Mouse (Mus musculus) forebrain, embryonic 13.5 days (tissue): ENCODE measurements around the gene Marcksl1. TPM values are rescaled to one million over a fixed set of nuclear protein-coding genes. Genes with fewer than 3 reads are reported as not detected.

Experiments
- microRNA-seq: library from miRNA; unstranded; fragments of <30 nt; microRNA quantifications from one replicate; pipeline ENCODE4, GENCODE M21; 2016
- polyA plus RNA-seq: library from polyadenylated mRNA; unstranded; fragments of >200 nt; fragmentation: Nextera tagmentation; extraction: Ambion mirVana; gene quantifications from 2 replicates; pipeline ENCODE4 v1.2.1, GENCODE M21; 2015

Gene Marcksl1
- polyA plus RNA-seq, 1 experiment from 2014 or later, result 1,774 TPM

Small RNA genes lying within 50 kb of the gene (microRNA-seq; reads per million reads assigned to microRNA genes)
- not detected for gene Mir8119

Other genes starting within 250 kb of the Marcksl1 start
- gene Sync, start 226.0 kb upstream of the Marcksl1 start, polyA plus RNA-seq, result 0.18 and 0.19 TPM in 2 replicates
- 534 and 564 TPM in 2 replicates for gene Rbbp4, start 178.2 kb upstream of the Marcksl1 start, polyA plus RNA-seq
- 33.8 and 36.2 TPM in 2 replicates for gene Zbtb8os, start 177.9 kb upstream of the Marcksl1 start, polyA plus RNA-seq
- 12.9 and 13.6 TPM in 2 replicates for gene Zbtb8a, start 135.5 kb upstream of the Marcksl1 start, polyA plus RNA-seq
- gene Zbtb8b, start 72.7 kb upstream of the Marcksl1 start, polyA plus RNA-seq, result 4.3 and 5.3 TPM in 2 replicates
- 32.8 and 33.6 TPM in 2 replicates for gene Bsdc1, start 52.0 kb upstream of the Marcksl1 start, polyA plus RNA-seq
- gene Tssk3, start 22.6 kb upstream of the Marcksl1 start, polyA plus RNA-seq, result not detected in 2 replicates
- not detected in 2 replicates for gene Fam229a, start 22.4 kb upstream of the Marcksl1 start, polyA plus RNA-seq
- 189 and 191 TPM in 2 replicates for gene Hdac1, start 29.1 kb downstream of the Marcksl1 start, polyA plus RNA-seq
- gene Lck, start 60.1 kb downstream of the Marcksl1 start, polyA plus RNA-seq, result 7.6 and 9.2 TPM in 2 replicates
- gene Fam167b, start 65.0 kb downstream of the Marcksl1 start, polyA plus RNA-seq, result 0.31 and 0.68 TPM in 2 replicates
- gene Eif3i, start 87.1 kb downstream of the Marcksl1 start, polyA plus RNA-seq, result 251 and 261 TPM in 2 replicates
- 186 and 193 TPM in 2 replicates for gene Tmem234, start 87.1 kb downstream of the Marcksl1 start, polyA plus RNA-seq
- 2.3 and 4.5 TPM in 2 replicates for gene Dcdc2b, start 100.7 kb downstream of the Marcksl1 start, polyA plus RNA-seq
- gene Iqcc, start 105.5 kb downstream of the Marcksl1 start, polyA plus RNA-seq, result 30.1 and 31.5 TPM in 2 replicates
- gene Ccdc28b, start 110.4 kb downstream of the Marcksl1 start, polyA plus RNA-seq, result 97.7 and 104 TPM in 2 replicates
- 75.9 and 79.8 TPM in 2 replicates for gene Txlna, start 127.5 kb downstream of the Marcksl1 start, polyA plus RNA-seq
- gene Kpna6, start 159.2 kb downstream of the Marcksl1 start, polyA plus RNA-seq, result 14.4 and 15.8 TPM in 2 replicates
- 15.5 and 21.1 TPM in 2 replicates for gene Tmem39b, start 183.3 kb downstream of the Marcksl1 start, polyA plus RNA-seq
- 190 TPM in 2 replicates for gene Khdrbs1, start 228.7 kb downstream of the Marcksl1 start, polyA plus RNA-seq